Mouse (Mus musculus): Measurements from ENCODE around the gene Inpp4b.

The Inpp4b gene

DNA sequence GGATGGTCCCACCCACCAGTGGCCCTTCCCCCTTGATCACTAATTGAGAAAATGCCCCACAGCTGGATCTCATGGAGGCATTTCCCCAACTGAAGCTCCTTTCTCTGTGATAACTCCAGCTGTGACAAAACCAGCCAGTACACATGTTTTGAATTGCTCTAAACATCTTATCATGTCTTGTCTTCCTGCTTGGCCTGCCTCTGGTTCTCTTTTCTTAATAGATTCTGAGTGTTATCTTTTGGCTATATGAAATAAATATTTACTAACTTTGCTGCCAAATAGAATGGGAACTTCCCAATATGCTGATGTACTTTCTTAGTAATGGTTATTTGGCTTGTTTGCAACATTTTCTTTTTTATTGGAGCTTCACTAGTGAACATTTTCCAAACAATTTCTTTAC lies 389.0 kb downstream of the Inpp4b start:
- DNase-seq (ENCODE audit: low read depth), result no peak

DNA sequence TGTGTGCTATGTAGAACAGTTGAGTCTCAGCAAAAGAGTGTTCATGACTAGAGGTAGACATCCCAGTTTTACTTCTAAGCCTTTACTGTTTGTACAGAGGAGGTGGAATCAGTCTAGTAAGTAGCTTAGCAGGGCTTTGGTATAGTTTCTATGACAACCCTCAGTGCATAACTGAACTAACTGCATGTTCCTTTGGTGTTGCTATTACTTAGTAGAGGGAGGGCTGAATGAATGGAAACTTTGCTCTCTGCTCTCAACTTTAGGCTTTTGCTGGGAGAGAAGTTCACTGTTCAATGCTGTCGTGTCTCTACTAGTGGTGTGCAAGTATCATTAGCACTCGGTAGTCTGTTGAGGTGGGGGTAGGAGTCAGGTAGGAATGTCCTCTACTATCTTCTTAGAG lies 393.3 kb downstream of the Inpp4b start:
- no peak for DNase-seq (ENCODE audit: low read depth)

DNA sequence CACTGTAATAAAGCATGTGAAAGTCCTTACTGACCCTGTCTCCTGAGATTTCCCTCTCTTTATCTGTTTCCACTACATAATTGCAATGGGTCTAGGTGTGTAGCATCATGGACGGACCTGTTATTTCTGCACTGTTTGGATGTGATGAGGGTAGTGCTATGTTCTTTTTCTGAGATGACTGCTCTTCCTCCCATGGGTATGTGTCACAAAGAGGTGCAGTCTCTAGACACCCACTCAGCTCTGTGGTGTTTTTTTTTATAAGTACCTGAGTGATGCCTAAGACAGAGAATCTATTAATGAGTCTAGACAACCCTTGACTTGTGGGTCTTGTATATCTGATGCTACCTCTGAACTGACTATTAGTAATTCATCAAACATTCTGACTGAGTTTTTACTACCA lies 393.7 kb downstream of the Inpp4b start:
- no peak for DNase-seq (ENCODE audit: low read depth)

DNA sequence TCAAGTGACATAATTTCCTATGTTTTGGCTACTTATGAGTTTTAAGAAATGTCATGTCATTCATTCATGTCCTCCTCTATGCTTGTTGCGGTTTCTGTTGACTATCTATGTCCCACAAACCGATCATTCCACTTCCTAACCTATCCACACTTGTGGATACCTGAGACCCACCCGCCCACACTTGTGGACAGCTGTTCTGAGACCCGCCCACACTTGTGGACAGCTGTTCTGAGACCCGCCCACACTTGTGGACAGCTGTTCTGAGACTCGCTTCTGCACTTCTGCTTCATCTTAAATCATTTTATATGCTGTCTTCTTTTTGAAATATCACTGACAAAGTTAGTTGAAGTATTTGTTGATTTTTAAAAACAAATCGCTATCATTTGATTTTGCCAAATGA lies 400.2 kb downstream of the Inpp4b start:
- DNase-seq (ENCODE audit: low read depth), result no peak

DNA sequence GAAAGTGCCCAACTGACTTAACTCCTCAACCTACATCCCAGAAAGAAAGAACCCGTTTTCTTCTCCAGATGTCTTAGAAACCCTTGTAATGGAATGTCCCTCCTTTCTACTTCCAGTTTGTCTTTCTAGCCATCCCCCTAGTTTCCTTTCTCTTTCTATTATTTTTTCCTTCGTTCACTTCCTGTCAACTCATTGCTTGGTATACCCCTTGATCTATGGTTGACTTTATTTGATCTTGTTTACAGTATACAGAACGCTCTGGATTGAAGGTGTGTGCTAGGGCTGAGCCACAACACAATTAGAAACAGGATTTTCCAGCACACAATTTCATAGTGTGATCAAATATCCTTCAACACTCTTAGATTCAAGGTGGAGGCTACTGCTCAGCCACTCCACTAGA lies 400.7 kb downstream of the Inpp4b start:
- DNase-seq (ENCODE audit: low read depth), result no peak

DNA sequence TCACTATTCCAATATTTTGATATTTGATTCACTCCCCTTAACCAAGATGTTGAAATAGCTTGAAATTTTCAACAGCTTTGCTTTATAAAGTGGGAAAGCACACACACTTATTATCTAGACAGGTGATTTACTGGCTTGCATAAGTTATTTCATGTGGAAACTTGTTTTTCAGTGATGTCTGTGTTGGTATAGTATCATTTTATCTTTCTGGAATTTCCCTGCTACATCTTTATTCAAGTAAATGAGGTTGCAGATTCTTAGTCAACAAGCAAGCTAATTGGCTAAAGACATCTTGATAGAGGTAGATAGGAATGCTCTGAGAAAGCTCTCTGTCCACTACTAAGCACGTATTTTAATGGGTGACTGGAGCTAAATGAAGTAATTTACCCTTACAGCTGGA lies 403.1 kb downstream of the Inpp4b start:
- no peak for DNase-seq (ENCODE audit: low read depth)

DNA sequence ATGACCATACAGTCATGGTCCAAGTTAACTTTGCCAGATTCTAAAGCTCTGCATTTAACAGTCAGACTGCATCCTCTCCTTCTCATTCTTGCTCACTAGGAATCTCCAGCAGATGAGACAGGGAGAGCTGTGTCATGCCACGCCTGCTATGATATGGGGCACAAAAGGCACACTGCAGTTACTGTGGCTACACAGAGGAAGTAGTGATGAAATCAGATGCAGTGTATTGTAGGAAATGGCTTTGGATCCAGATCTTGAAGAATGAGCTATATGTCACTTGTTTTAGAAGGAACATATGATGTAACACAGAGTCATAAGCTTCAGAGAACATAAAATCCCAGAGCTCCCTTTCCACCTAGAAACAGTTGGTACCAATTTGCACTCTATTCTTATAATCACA lies 408.8 kb downstream of the Inpp4b start:
- DNase-seq (ENCODE audit: low read depth), result no peak

DNA sequence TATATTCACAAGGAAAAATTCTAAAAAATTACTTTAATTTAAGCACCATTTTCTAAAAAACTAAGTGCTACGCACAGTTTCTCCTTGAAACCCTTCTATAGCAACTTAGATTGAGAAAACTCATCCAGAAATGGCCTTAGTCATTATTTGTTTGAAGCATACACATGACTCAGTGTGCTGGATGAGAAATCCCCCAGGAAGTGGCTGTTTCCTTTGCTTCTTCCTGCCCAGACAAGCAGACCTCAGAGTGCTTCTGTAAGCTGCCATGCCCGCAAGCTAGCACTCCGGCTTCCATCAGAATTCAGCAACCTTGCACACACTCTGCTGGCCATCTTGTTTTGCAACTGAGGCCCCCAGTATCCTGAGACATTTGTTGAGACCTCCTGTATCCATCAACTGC lies 414.3 kb downstream of the Inpp4b start:
- DNase-seq (ENCODE audit: low read depth), result no peak

DNA sequence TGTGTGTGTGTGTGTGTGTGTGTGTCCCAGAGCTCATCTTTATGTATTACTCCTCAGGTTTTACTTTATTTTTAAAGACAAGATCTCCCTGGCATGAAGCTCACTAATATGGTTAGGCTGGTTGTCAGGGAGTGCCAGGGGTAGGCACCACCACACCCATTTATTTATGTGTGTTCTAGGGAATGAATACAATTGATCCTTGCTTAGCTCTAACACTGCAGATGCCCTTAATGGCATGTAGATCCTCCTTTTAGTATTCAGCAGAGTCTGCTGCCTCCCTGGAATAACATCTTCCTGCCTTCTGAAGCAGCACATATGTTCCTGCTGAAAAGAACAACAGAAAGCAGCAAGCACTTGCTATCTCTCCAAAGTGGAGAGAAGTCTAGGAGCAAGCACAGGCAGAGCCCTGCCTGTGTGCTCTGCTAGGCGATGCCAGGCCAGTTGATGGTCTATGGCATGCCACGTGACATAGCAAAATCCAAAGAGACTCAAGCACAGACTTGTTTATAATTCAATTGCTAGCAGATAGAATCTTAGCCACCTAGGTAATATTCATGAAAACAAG lies 415.3 kb downstream of the Inpp4b start:
- no peak for DNase-seq (ENCODE audit: low read depth)

DNA sequence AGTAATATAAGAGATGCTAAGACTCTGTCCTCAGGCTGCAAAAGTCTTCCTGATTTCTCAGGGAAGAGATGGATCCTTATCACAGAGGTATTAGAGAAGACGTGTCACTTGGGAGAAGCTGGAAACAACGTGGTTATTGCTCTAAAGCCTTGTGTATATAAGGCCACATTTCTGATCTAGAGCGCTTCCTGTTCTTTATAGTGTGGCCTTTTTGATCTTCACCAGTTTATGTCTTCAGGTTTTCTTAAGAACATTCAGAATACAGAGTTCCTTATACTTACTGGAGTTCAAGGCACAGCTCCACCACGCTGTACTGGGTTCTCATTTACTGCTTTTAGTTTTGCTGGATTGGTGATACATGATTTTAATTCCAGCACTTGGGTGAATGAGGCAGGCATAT lies 419.1 kb downstream of the Inpp4b start:
- no peak for DNase-seq (ENCODE audit: low read depth)

DNA sequence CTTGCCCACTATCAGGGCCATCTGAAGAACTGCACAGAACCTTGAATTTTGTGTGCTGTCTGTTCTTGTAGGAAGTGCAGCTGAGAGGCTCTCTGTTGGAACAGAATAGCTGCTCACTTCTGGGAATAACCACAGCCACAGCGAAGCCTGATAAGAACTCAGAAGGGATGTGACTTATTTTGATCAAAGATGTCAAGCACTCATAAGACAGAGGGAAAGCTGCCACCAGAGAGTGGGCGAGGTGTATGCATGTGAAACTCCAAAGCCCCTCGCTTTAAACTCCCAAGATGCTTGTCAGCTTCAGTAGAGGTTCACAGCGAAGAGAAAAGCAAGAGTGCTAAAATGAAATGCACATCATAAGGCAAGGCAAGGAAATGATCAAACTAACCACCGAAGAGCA lies 423.7 kb downstream of the Inpp4b start:
- DNase-seq (ENCODE audit: low read depth), result peak; percentile 69

DNA sequence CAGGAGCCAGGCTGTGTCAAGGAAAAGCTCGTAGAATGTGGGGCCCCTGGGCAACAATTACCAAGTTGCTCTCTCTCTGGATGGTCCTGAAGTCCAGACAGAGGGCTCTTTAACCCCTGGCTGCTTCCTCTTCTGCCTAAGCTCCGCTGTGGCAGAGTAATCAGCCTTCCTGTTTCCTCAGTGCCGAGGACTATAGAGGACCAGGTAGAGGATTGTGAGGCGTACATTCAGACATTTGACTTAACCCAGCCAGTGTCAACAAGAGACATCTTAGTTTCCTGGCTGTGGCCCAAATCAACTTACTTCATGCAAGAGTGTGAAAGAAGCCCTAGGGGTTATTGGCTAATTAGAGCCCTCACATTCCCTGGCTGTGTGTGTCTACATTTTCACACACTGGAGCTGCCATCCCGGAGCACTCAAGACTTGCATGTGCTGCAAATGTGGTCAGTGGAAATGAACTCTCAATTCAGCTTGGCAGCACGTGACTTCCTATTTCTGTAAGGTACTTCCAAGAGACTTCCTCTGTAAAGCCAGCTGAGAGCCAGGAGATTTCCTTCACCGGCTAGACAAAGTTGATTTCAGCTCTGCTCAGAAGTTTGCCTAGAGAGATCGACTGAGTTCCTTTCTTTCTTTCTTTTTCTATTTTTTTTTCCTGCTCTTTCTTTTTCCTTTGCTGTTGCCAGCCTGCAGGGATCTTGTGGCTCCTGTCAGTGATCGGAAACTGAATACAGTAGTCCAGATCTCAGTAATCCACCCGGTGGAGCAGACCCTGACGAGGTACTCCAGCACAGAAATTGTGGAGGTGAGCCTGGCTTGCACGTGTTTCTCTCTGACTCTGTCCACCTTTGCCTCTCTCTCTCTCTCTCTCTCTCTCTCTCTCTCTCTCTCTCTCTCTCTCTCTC lies 425.3 kb downstream of the Inpp4b start:
- no peak for DNase-seq (ENCODE audit: low read depth)

DNA sequence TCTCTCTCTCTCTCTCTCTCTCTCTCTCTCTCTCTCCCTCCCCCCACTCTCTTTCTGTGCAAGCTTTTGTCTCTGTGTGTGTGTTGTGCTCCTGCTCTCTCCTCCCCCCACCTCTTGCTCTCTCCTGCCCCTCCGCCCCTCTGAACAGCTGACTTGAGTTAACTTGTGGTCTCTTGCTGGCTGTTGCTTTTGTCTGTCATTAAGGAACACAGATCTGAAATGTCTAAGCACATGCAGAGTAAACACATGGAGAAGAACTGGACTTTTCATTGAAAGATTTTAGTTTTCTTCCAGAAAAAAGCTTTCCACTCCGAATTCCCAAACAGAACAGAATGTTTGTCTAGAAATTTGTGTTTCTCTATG lies 425.9 kb downstream of the Inpp4b start:
- DNase-seq (ENCODE audit: low read depth), result no peak

DNA sequence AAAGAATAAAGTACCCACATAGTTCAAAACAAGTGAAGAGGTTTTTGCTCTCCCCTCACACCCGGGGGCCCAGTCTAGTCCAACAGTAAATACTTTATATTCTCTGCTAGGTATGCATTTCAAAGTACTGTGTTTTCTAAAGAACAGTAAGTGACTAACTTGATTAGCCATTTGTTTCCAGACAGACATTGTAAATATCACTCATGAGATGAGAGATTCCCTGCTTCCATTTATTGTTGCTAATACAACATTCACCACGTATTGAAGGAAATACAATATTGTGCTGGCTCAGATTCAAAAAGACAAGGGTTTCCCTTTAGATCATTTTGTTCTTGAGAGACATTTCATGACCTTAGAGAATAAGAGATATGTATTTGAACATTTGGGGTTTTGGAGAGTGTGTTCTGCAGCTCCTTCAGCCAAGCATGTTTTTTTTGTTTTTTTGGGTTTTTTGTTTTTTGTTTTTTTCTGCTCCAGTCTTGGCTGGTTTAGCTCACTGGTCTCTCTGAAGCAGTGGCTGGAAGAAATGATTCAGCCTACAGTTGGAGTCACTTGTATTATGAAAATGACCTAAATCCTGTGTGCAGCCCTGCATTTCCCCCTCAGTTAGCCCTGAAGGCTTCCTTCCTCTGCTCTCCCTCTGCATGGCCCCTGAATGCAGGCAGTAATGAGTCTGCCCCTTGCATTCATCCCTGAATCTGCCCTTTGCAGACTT lies 426.5 kb downstream of the Inpp4b start:
- no peak for DNase-seq (ENCODE audit: low read depth)

DNA sequence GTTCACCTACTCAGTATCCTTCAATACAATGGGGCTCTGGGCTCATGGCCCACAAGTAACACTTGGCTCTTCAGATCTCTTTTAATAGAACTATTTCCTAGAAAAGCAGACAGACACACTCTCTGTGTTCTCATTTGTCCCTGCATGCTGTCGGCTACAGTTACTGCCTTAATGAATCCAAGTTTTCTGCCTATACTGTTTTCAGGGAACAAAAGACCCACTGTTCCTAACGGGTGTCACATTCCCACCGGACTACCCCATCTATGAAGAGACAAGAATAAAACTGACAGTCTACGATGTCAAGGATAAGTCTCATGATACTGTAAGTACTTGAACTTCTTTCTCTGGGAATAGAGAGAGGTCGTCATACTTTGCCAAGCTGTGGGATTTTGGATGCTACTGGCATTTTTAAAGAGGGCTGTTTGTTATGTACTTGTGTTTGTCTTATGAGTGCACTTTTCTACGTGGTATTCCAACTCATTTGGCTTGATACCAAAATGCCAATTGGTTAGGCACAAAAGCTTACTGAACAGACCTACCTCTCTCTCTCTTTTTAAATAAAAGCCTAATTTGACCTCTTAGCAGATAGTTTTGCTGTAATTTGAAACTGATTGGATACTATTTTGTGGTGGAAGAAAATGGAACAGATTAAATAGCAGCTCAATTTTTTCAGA lies 428.4 kb downstream of the Inpp4b start:
- DNase-seq (ENCODE audit: low read depth), result no peak

DNA sequence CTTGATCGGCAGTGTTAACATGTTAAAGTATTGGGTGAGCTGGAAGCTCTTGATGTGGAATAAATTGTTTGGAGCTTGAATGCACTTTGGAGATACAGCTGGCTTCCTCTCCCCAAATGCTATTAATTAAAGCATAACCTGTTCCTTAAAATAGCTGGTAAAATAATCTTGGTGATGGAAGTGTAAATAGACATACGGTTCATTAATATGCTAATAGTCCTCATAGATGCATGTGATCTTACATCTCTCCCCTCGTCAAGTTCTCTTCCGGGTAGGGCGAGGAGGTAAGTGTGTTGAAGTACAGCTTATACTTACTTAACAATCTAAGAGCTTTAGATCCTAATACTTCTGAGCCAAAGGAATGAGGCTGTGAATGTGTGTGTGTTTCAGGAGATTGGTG lies 430.5 kb downstream of the Inpp4b start:
- DNase-seq (ENCODE audit: low read depth), result no peak

DNA sequence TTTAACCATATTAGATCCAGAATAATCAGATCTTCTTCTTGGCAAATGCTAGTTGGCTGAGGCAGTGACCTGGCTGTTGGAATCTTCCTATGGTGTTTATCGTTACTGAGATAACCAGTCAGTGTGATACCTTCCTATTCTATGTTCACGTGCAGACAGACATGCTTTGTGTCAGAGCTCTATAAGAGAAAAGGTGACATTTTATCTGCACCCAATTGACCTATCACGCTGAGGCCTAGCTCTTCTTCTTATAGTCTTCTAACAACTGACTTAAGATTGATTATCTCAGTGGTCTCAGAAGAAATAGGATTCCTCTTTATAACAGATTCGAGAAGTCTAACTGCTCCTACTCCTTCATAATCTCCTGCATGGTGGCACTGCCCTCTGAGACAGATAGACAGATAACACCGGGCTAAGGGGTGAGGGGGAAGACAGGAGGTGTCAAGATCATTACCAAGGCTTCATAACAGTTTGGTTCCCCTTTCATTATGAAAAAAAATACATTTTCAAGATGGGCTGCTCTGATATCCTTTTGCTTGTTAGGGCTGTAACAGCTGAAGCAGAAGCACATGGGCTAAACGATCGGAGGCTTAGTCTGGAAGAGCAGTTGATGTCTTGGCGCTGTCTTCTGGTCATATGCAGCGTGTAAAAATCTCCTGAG lies 431.1 kb downstream of the Inpp4b start:
- DNase-seq (ENCODE audit: low read depth), result peak; percentile 44

DNA sequence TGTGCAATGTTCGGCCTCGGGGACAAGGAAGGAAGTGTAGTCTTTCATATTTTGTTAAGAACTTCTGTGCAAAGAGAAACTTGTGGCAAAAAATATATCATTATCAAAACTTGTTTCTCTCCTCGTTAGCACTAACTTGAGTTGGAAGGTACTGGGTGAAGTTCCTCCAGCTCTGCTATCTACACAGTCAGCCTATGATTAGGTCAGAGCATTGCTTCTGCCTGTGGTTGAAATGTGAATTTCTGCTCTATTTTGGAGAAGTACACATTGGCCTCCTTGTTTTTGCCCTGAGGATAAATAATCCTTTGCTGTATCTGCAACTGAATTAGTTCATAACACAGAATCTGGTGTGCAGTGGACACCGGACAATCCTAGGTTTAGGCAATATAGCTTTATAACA lies 431.7 kb downstream of the Inpp4b start:
- DNase-seq (ENCODE audit: low read depth), result no peak

DNA sequence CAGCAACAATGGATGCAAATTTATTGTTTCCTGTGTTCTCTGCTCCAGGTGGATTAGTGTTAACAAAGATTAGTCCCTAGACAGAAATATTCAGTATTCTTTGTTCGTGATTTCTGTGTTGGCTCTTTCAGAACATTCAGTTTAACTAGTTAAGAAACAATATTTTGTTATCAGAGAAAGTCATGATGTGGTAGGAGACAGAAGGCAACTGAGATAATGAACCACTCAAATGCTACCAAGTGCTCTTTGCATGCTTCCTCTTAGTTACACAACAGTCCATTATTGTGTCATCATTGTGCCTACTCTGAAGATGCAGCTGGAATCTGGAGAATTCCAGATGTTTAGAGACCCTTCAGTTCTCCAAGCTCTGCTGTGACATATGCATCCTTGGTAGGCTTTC lies 432.1 kb downstream of the Inpp4b start:
- DNase-seq (ENCODE audit: low read depth), result peak; percentile 74

DNA sequence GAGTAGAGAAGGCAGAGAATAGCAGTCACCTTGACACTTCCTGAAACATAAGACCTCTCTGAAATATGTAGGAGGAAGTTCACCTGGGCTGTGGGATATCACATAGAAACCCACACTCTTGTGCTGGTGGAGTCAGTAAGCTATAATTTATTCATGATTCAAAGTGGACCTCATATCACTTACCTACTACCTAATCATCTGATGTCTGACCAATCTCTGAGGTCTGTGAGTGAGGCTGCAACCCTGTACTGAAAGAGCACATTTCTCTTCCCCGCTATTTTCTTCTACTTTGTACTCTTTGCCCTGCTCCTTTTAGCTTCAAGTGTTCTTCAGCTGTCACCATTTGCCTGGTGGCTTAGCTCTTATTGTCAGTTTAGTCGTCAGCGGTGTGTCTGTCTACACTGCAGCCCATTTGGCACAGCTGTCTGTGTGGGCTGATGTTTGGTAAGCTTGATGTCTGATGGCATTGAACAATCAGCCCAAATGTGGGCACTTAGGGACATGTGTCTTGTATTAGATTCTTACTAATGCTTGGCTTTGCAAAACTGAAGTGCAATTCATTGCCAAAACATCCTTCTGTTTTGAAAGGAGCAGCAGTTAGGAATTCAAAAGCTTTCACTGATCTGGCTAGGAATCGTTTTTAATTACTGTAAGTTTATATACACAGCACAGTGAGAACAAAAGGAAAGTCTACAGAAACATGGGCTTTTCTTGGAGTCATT lies 434.3 kb downstream of the Inpp4b start:
- DNase-seq (ENCODE audit: low read depth), result no peak

DNA sequence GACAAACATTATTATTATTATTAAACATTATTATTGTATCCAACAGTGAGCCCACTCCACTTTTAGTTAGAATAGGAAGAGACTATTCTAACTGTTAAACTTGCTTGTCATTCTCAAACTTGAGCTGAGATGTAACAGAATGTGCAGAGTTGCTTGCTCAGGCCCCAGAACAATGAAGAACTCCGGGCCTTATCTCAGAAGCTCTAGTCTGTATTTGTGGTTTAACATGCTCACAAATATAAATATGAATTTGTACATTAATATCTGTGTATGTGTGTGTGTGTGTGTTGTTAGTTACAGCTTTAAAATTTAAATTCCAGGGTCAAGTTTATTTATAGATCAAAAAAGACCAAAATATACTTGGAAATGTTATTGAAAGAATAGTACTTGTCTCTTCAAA lies 435.3 kb downstream of the Inpp4b start:
- no peak for DNase-seq (ENCODE audit: low read depth)

DNA sequence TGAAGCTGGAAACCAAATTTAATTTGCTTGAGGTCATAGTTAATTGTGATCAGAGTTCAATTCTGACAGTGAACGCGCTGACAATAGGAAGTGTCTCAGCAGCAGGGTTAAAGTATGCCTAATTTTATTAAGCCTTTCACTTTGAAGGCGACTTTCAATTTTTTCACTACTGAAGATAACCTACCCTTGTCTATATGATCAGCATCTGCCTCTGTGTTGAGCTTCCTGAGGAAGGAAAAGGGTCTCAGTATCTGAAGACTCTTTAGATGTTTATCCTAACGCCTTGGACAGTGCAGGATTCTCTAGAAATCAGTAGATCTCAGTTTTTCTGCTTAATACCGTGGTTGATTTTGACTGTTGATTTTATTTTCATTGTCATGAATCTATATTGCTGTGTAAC lies 437.1 kb downstream of the Inpp4b start:
- DNase-seq (ENCODE audit: low read depth), result no peak

All from c-Kit-positive CD71-positive TER-119-negative erythroid progenitor cells, embryonic 14.5 days (primary cell).